Mouse (Mus musculus) megakaryocyte, embryonic 14.5 days (primary cell): Measurements from ENCODE around the gene Zfp119b.

Source experiments
- FLI1 ChIP-seq: IDR thresholded peaks from 2 replicates; pipeline ENCODE4 v1.6.1; 2012; ENCODE audit warnings: low read length, inconsistent platforms, mixed read lengths
- GATA1 ChIP-seq: IDR thresholded peaks from 3 replicates; pipeline ENCODE4 v1.6.1; 2012; ENCODE audit warnings: mixed read lengths, low read length, inconsistent platforms, borderline replicate concordance

- no peak for TF ChIP-seq GATA1
- no peak for TF ChIP-seq FLI1
These were observed 20.3 kb upstream of the Zfp119b start for GRCm38 (mm10) chr17:55969560-55969959.
